Mouse (Mus musculus): ENCODE results near the gene Nanos2. TPM values are rescaled to one million over a fixed set of nuclear protein-coding genes. Genes with fewer than 3 reads are reported as not detected.
A peak's percentile ranks its signal among the peaks of the same experiment; 100 is the strongest.

The Nanos2 gene
- polyA plus RNA-seq, 1 experiment from 2014 or later: not detected

DNA sequence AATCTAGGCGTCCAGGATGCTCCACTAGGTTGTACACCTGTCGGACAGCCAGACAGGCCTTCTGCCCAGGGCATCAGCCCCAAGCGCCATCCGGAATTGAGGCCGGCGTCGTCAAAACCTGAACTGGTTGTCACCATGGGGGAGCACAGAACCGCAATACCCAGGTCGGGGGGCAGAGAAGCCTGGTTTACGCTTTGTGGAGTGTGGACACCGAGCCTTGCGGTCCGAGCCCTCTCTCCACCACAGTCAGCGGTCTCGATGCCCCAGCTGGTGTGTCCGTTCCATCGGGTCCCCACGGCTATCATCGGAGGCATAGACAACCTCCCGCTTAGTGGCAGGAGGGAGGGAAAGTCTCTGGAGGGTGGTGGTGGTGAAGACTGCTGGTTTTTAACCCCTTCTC is 24.4 kb upstream of the Nanos2 start:
- WGBS: under 1% methylated on average over 20 of the region's 20 CpGs
- H3K27ac ChIP-seq: no peak overlapping the region
- H3K4me2 ChIP-seq (replicated peaks): peak overlapping the region; percentile 28
- peaks cover 14% of the 10 kb centered on the region for H3K4me1 ChIP-seq
- H3K27me3 ChIP-seq: peaks cover 100% of the 10 kb centered on the region
- no peak for ATAC-seq (ENCODE audit: low FRiP score, low read depth)
- peak overlapping the region; percentile 14; the same call in 1 of the 2 replicates for H3K4me3 ChIP-seq
- H3K9ac ChIP-seq: 0 out of 2 replicates have a peak overlapping the region, but pooled peaks have one; percentile 9
- H3K9me3 ChIP-seq: no peaks in the 10 kb centered on the region
- no peaks in the 10 kb centered on the region for H3K36me3 ChIP-seq

DNA sequence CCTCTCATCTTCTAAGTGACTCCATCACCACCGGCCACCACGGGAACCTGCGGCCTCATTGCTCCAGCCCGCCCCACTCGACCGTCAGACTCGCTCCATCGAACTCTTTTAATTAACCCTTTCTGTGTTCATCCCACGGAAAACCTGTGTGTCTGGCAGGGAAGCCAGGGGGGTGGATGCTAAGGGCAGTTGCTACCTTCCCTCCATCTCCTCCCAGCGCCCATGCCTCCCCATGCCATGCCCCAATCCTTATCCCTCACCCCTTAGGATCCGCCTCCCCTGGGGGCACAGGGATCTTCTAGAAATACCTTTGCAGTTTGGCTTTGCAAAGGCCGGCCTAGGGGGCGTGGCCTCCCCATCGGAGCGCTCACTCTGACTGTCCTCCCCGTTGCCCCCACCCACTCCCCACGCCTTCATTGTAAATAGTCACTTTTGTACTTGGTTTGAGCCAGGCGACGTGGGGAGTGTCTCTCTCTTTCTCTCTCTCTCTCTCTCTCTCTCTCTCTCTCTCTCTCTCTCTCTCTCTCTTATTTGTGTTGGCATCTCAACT is 23.8 kb upstream of the Nanos2 start:
- ATAC-seq (ENCODE audit: low FRiP score, low read depth): no peak
- Histone ChIP-seq H3K9ac (no peak overlapping the region), H3K4me1 (peaks cover 12% of the 10 kb centered on the region), H3K27ac (no peak overlapping the region), H3K4me2 (replicated peaks) (no peak overlapping the region), H3K9me3 (no peaks in the 10 kb centered on the region), H3K4me3 (no peak overlapping the region), H3K27me3 (peaks cover 98% of the 10 kb centered on the region), H3K36me3 (no peaks in the 10 kb centered on the region)
- WGBS: under 1% methylated on average over 19 of the region's 19 CpGs

DNA sequence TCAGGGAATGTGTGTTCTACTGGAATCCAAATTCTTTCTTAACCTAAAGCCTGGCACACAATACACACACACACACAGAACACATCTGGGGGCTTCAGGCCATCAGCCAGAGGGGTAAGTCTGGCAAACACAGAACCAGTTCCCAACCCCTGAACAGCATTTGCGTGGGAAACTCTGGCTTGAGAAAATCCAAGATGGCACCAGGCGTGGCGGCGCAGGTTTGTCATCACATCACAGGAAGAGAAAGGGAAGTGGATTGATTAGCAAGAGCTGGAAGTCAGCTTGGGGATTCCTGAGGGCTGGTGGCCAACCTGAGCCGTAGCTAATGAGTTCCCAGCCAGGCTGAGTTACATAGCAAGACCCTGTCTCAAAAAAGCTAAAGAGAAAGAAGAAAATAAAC is 21.9 kb upstream of the Nanos2 start:
- no peak for ATAC-seq (ENCODE audit: low FRiP score, low read depth)
- 84% methylated on average over 5 of the region's 5 CpGs for WGBS

DNA sequence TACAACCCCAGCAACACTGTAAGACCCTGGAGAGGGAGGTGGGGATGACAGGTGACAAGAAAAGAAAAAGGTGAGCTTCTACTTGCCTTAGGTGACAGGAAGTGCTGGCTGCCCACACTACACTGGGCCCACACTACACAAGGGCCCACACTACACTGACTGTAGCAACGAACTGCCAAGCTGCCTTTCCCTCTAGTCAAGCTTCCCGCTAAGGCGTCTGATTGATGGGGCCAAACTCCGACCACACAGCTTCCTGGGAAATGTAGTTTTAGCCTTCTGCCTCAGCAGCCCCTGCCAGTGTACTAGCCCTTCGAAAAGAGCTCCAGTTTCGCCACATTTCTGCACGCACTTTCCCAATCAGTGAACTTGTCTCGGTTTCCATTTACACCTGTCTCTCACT is 19.6 kb upstream of the Nanos2 start:
- Histone ChIP-seq H3K27me3 (peaks cover 64% of the 10 kb centered on the region), H3K4me3 (no peak overlapping the region), H3K36me3 (no peaks in the 10 kb centered on the region), H3K27ac (no peak overlapping the region), H3K4me1 (peaks cover 6% of the 10 kb centered on the region; the same call in 1 of the 2 replicates), H3K4me2 (replicated peaks) (no peak overlapping the region), H3K9ac (no peak overlapping the region), H3K9me3 (0 out of 2 replicates have a peak, but pooled peaks cover 4% of the 10 kb centered on the region)
- no peak for ATAC-seq (ENCODE audit: low FRiP score, low read depth)
- 6% methylated on average over 8 of the region's 8 CpGs for WGBS

More for the DNA sequence above, 21.9 kb upstream of the Nanos2 start:
- Histone ChIP-seq H3K4me2 (replicated peaks) (no peak overlapping the region), H3K27me3 (peaks cover 87% of the 10 kb centered on the region), H3K36me3 (no peaks in the 10 kb centered on the region), H3K9me3 (no peaks in the 10 kb centered on the region), H3K9ac (no peak overlapping the region), H3K27ac (no peak overlapping the region), H3K4me3 (no peak overlapping the region), H3K4me1 (peaks cover 8% of the 10 kb centered on the region; the same call in 1 of the 2 replicates)

DNA sequence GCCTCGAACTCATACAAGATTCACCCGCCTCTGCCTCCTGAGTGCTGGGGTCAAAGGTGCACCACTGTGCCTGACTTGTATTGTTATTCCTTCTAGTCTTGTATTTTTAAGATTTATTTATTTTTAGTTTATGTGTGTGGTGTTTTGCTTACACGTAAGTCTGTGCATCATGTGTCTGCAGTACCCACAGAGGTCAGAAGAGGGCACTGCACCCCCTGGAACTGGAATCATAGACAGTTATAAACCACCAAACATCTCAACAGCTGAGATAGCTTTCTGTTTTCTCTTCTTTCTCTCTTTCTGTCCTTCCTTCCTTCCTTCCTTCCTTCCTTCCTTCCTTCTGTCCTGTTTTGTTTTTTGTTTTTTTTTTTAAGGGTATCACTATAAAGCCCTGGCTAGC is 16.2 kb upstream of the Nanos2 start:
- H3K36me3 ChIP-seq: no peaks in the 10 kb centered on the region
- no peak overlapping the region for H3K4me2 ChIP-seq (replicated peaks)
- no peak overlapping the region for H3K27ac ChIP-seq
- peaks cover 40% of the 10 kb centered on the region for H3K27me3 ChIP-seq
- H3K9ac ChIP-seq: no peak overlapping the region
- no peak overlapping the region for H3K4me3 ChIP-seq
- no peak for ATAC-seq (ENCODE audit: low FRiP score, low read depth)
- WGBS: 80% methylated on average over 3 of the region's 3 CpGs
- H3K4me1 ChIP-seq: no peaks in the 10 kb centered on the region
- 0 out of 2 replicates have a peak, but pooled peaks cover 4% of the 10 kb centered on the region for H3K9me3 ChIP-seq

DNA sequence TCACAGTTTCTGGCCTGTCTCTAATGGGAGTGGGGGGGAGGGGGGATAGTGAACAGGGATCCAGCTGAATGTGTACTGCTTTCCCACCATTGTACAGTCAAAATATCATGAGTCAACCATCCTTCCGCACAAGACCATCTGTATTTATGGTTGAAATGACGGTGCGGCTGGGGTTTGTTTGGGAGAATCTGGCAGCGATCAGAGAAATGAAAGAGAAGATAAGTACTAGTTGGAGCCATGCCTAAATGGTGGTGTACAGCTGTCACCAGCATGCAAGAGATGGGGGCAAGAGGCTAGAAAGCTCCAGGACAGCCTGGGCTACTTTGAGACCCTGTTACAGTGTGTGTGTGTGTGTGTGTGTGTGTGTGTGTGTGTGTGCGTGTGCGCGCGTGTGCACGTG is 8.8 kb upstream of the Nanos2 start:
- Histone ChIP-seq H3K4me1 (no peaks in the 10 kb centered on the region), H3K27me3 (peaks cover 11% of the 10 kb centered on the region; the same call in 1 of the 2 replicates), H3K27ac (no peak overlapping the region), H3K36me3 (no peaks in the 10 kb centered on the region), H3K4me3 (no peak overlapping the region), H3K4me2 (replicated peaks) (no peak overlapping the region), H3K9me3 (no peaks in the 10 kb centered on the region), H3K9ac (no peak overlapping the region)
- ATAC-seq (ENCODE audit: low FRiP score, low read depth): no peak
- 86% methylated on average over 9 of the region's 9 CpGs for WGBS

DNA sequence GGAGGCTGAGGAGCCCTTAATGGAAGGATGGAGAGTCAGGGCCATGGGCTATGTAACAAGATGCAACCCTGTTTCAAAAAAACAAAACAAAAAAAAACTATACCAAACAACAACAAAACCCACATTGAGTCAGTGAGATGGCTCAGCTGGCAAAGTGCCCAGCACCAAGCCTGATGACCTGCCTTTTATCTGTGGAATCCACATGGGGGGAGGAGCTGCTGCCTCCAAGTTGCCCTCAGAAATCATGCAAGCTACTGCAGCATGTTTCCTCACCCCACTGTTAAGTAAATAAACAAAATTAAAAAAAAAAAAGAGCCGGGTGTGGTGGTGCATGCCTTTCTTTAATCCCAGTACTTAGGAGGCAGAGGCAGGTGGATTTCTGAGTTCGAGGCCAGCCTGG is 697 bp upstream of the Nanos2 start:
- Histone ChIP-seq H3K4me1 (peaks cover 5% of the 10 kb centered on the region), H3K4me3 (no peak overlapping the region), H3K9me3 (no peaks in the 10 kb centered on the region), H3K27ac (no peak overlapping the region), H3K9ac (no peak overlapping the region), H3K36me3 (no peaks in the 10 kb centered on the region), H3K27me3 (peaks cover 12% of the 10 kb centered on the region; the same call in 1 of the 2 replicates), H3K4me2 (replicated peaks) (no peak overlapping the region)
- ATAC-seq (ENCODE audit: low FRiP score, low read depth): no peak
- WGBS: 67% methylated on average over 2 of the region's 2 CpGs

DNA sequence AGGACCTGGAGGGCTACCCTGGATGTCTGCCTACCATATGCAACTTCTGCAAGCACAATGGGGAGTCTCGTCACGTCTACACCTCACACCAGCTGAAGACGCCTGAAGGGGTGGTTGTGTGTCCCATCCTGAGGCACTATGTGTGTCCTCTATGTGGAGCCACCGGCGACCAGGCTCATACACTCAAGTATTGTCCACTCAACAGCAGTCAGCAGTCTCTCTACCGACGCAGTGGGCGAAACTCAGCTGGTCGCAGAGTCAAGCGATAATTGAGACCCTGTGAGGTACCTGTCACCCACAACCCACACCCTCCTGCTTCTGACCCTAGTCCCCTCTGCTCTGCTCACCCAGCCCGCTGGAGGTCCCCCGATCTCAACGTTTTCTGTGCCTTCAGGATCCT is 547 bp downstream of the Nanos2 start:
- Histone ChIP-seq H3K4me1 (peaks cover 18% of the 10 kb centered on the region), H3K4me3 (no peak overlapping the region), H3K4me2 (replicated peaks) (no peak overlapping the region), H3K9me3 (no peaks in the 10 kb centered on the region), H3K9ac (no peak overlapping the region), H3K27me3 (peaks cover 25% of the 10 kb centered on the region), H3K27ac (no peak overlapping the region), H3K36me3 (no peaks in the 10 kb centered on the region)
- WGBS: 64% methylated on average over 13 of the region's 13 CpGs
- no peak for ATAC-seq (ENCODE audit: low FRiP score, low read depth)

DNA sequence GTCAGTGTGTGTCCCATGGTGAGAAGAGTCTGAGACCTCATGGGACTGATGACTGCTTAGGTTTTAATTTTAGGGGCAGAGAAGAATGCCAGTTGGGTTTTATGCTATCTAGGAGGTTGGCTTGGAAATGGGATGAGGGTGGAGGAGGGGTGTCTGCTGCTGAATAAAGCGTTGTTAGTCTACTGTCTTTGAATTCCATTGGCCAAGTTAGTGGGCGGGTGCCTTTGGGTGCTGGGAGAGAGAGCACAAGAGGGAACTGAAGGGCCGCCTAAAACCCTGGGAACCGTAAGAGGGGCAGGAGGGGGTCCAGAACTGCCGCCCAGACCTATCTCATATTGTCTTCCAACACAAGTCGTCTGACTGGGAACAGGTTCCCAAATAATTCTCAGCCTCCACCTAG is 1.6 kb downstream of the Nanos2 start:
- Histone ChIP-seq H3K27me3 (peaks cover 34% of the 10 kb centered on the region), H3K36me3 (peaks cover 4% of the 10 kb centered on the region; the same call in 1 of the 2 replicates), H3K4me1 (peaks cover 23% of the 10 kb centered on the region), H3K27ac (no peak overlapping the region), H3K9ac (no peak overlapping the region), H3K4me3 (no peak overlapping the region), H3K4me2 (replicated peaks) (no peak overlapping the region), H3K9me3 (no peaks in the 10 kb centered on the region)
- 73% methylated on average over 6 of the region's 6 CpGs for WGBS
- no peak for ATAC-seq (ENCODE audit: low FRiP score, low read depth)

DNA sequence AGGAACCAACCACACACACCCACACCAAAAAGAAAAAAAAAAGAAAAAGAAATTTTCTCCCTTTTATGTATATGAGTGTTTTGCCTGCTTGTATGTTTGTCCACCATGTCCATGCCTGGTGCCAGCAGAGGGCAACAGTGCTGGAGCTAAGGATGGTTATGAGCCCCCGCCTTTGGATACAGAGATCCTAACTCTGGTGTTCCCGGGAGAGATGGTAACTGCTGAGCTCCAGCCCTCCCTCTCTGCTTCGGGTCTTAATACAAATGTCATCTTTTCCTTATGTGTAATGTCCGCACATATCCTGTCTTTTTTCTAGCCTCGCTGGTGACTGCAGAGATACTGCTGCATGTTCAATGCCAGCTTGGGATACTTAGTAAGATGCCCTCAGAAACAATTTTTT is 2.8 kb downstream of the Nanos2 start:
- H3K27ac ChIP-seq: peak overlapping the region; percentile 79
- peak overlapping the region; percentile 60 for H3K4me3 ChIP-seq
- 12% methylated on average over 5 of the region's 5 CpGs for WGBS
- ATAC-seq (ENCODE audit: low FRiP score, low read depth): no peak
- peak overlapping the region; percentile 48 for H3K9ac ChIP-seq
- peaks cover 8% of the 10 kb centered on the region; the same call in 1 of the 2 replicates for H3K36me3 ChIP-seq
- H3K9me3 ChIP-seq: no peaks in the 10 kb centered on the region
- H3K27me3 ChIP-seq: peaks cover 34% of the 10 kb centered on the region
- H3K4me1 ChIP-seq: peaks cover 25% of the 10 kb centered on the region
- peak overlapping the region; percentile 90 for H3K4me2 ChIP-seq (replicated peaks)

DNA sequence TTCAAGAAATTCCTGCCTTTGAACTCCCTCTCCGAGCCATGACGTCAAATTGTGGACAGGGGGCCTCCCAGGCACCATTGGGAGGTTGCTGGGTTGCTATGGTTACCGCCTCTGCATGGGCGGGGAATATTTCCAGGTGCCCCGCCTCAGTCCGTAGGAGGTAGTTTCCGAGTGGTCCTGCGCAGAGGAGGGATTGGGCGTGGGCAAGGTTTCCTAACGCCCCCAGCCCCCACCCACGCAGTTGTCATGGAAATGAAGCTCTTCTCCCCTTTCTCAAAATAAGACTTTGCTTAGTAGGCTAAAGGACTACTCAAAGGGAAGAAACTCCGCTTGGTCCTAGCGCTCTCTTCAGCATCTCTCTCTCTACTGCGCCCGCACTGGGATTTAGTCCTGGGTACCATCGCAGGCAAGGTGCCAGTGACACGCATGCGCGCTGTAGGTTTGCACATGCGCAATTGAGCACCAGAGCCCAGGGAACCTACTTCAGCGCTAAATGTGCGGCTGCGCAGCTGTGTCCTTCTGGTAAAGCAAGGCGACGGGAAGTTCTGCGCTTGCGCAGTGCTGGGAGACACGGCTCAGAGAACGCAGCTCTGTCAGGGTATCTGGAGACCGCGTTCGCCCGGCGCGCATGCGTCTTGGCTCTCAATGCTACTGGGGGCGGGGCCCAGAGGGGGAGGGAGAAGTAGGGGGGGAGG is 3.5 kb downstream of the Nanos2 start, which contains the start of gene Mypop:
Gene Mypop, plus strand, starts transcription at position 645 of the 695 bp plus-strand sequence.
- Histone ChIP-seq H3K9me3 (no peaks in the 10 kb centered on the region), H3K4me3 (peak within 1 kb of the TSS; percentile 60), H3K4me2 (replicated peaks) (peak within 1 kb of the TSS; percentile 90), H3K9ac (peak within 1 kb of the TSS; percentile 77), H3K4me1 (peaks cover 29% of the 10 kb centered on the region), H3K27me3 (peaks cover 34% of the 10 kb centered on the region), H3K36me3 (peaks cover 14% of the 10 kb centered on the region; the same call in 1 of the 2 replicates), H3K27ac (peak within 1 kb of the TSS; percentile 79)
- ATAC-seq (ENCODE audit: low FRiP score, low read depth): peak; percentile 96
- WGBS: under 1% methylated on average over 36 of the region's 37 CpGs

DNA sequence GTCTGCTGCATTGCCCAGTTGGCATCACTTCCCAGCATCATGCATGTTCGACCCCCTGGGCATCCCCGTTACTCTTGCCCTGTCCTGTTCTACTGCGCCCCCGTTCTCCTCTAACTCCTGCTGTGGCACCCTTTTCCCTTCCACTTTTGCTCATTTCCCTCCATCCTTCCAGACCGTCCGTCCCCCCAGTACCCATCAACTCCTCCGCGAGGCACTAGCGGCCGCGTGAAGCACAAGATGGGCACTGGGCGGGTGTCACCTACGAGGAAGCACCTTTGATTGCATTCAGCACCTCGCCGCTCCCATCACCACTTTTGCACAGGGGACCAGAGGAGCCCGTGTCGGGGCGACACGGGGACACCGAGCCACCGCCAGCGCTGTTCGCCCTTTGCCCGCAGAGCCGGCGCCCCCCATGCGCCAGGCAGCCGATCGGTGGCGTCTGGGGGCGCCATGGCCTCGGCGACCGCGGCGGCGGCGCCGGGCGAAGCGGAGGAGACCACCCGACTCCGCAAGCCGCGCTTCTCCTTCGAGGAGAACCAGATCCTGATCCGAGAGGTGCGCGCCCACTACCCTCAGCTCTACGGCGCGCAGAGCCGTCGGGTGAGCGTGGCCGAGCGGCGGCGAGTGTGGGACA is 4.6 kb downstream of the Nanos2 start:
- whole genome bisulfite sequencing: under 1% methylated on average over 59 of the region's 59 CpGs
- Histone ChIP-seq H3K36me3 (peaks cover 24% of the 10 kb centered on the region), H3K9ac (peak overlapping the region; percentile 77), H3K27me3 (peaks cover 34% of the 10 kb centered on the region), H3K9me3 (no peaks in the 10 kb centered on the region), H3K4me1 (peaks cover 29% of the 10 kb centered on the region), H3K27ac (no peak overlapping the region), H3K4me3 (peak overlapping the region; percentile 60), H3K4me2 (replicated peaks) (peak overlapping the region; percentile 90)
- ATAC-seq (ENCODE audit: low FRiP score, low read depth): no peak

Data from limb, embryonic 13.5 days (tissue).